Mouse (Mus musculus) neural tube, embryonic 13.5 days (tissue): ENCODE data around the gene Ctnnbip1. TPM values are rescaled to one million over a fixed set of nuclear protein-coding genes. Genes with fewer than 3 reads are reported as not detected.
A peak's percentile ranks its signal among the peaks of the same experiment; 100 is the strongest.

Experiments used
- ATAC-seq: fragments of 200-750 bp; cut with Nextera tagmentation; 2 replicates; pipeline ENCODE4 v1.8.0; 2017; ENCODE audit warnings: low read depth, mild to moderate bottlenecking, moderate TSS enrichment, moderate library complexity
- H3K27ac ChIP-seq: fragments of 300-500 bp; sonication (generic); replicated peaks from 2 replicates; pipeline ENCODE4 v1.5.1; 2015; ENCODE audit warnings: moderate library complexity, mild to moderate bottlenecking, inconsistent platforms
- H3K27me3 ChIP-seq: fragments of 300-500 bp; sonication (generic); 2 replicates; pipeline ENCODE4 v1.6.1; 2015; ENCODE audit warnings: mild to moderate bottlenecking, inconsistent platforms
- H3K36me3 ChIP-seq: fragments of 300-500 bp; sonication (generic); 2 replicates; pipeline ENCODE4 v1.6.1; 2015; ENCODE audit warnings: mild to moderate bottlenecking, inconsistent platforms
- H3K4me1 ChIP-seq: fragments of 300-500 bp; sonication (generic); replicated peaks from 2 replicates; pipeline ENCODE4 v1.6.1; 2015; ENCODE audit warnings: inconsistent platforms
- H3K4me2 ChIP-seq: fragments of 300-500 bp; sonication (generic); 2 replicates; pipeline ENCODE4 v1.6.1; 2015; ENCODE audit warnings: inconsistent platforms, mild to moderate bottlenecking, moderate library complexity
- H3K4me3 ChIP-seq: fragments of 300-500 bp; sonication (generic); 2 replicates; pipeline ENCODE4 v1.5.1; 2015; ENCODE audit warnings: mild to moderate bottlenecking, inconsistent platforms
- H3K9ac ChIP-seq: fragments of 300-500 bp; sonication (generic); 2 replicates; pipeline ENCODE4 v1.6.1; 2015; ENCODE audit warnings: moderate library complexity, mild to moderate bottlenecking, inconsistent platforms
- H3K9me3 ChIP-seq: fragments of 300-500 bp; sonication (generic); 2 replicates; pipeline ENCODE4 v1.6.1; 2016; ENCODE audit warnings: inconsistent platforms
- WGBS: fragments of 180-500 bp; shearing (Covaris S2); methylation state at CpG from one replicate; pipeline ENCODE4 v1.1.7; 2015; 5-methylcytosine and 5-hydroxymethylcytosine counted together
- polyA plus RNA-seq: library from polyadenylated mRNA; unstranded; fragments of >200 nt; fragmentation: Nextera tagmentation; extraction: Ambion mirVana; gene quantifications from 2 replicates; pipeline ENCODE4 v1.2.1, GENCODE M21; 2015

Gene Ctnnbip1
- polyA plus RNA-seq, 1 experiment from 2014 or later: 79.0 TPM

- Histone ChIP-seq H3K9me3 (no peaks in the 10 kb centered on the region; the same call in 1 of the 2 replicates), H3K9ac (peak overlapping the region; percentile 31), H3K4me3 (peak overlapping the region; percentile 12), H3K36me3 (peaks cover 11% of the 10 kb centered on the region), H3K27me3 (no peaks in the 10 kb centered on the region), H3K27ac (peak overlapping the region; percentile 94), H3K4me1 (peaks cover 53% of the 10 kb centered on the region), H3K4me2 (peak overlapping the region; percentile 48)
- peak; percentile 56 for ATAC-seq
- 34% methylated on average over 20 of the region's 20 CpGs for WGBS
Measured at GRCm38 (mm10) chr4:149564452-149565407, 46.7 kb downstream of the Ctnnbip1 start.

GRCm38 (mm10) chr4:149567432-149568026 lies 49.5 kb downstream of the Ctnnbip1 start:
- Histone ChIP-seq H3K27me3 (no peaks in the 10 kb centered on the region), H3K4me1 (peaks cover 52% of the 10 kb centered on the region), H3K4me2 (no peak overlapping the region), H3K9me3 (no peaks in the 10 kb centered on the region), H3K27ac (peak overlapping the region; percentile 67), H3K4me3 (no peak overlapping the region), H3K36me3 (peaks cover 4% of the 10 kb centered on the region; the same call in 1 of the 2 replicates), H3K9ac (no peak overlapping the region)
- 21% methylated on average over 8 of the region's 8 CpGs for WGBS
- no peak for ATAC-seq

GRCm38 (mm10) chr4:149568622-149569021 lies 50.6 kb downstream of the Ctnnbip1 start:
- no peak for ATAC-seq
- Histone ChIP-seq H3K27ac (no peak overlapping the region), H3K4me2 (no peak overlapping the region), H3K27me3 (no peaks in the 10 kb centered on the region), H3K4me3 (no peak overlapping the region), H3K36me3 (peaks cover 4% of the 10 kb centered on the region; the same call in 1 of the 2 replicates), H3K4me1 (peaks cover 41% of the 10 kb centered on the region), H3K9ac (no peak overlapping the region), H3K9me3 (no peaks in the 10 kb centered on the region)
- WGBS: 62% methylated on average over 6 of the region's 6 CpGs

- ATAC-seq: no peak
Measured at GRCm38 (mm10) chr4:149569781-149570497, 51.9 kb downstream of the Ctnnbip1 start.

GRCm38 (mm10) chr4:149570498-149570863 lies 52.4 kb downstream of the Ctnnbip1 start:
- no peak overlapping the region for H3K4me3 ChIP-seq
- peaks cover 4% of the 10 kb centered on the region; the same call in 1 of the 2 replicates for H3K36me3 ChIP-seq
- WGBS: 87% methylated on average over 4 of the region's 4 CpGs
- H3K27ac ChIP-seq: no peak overlapping the region
- H3K9ac ChIP-seq: no peak overlapping the region
- H3K4me2 ChIP-seq: no peak overlapping the region
- no peaks in the 10 kb centered on the region for H3K9me3 ChIP-seq
- peaks cover 33% of the 10 kb centered on the region for H3K4me1 ChIP-seq
- no peaks in the 10 kb centered on the region for H3K27me3 ChIP-seq
- ATAC-seq: no peak

More at GRCm38 (mm10) chr4:149569781-149570497, 51.9 kb downstream of the Ctnnbip1 start:
- Histone ChIP-seq H3K4me2 (no peak overlapping the region), H3K9me3 (no peaks in the 10 kb centered on the region), H3K9ac (no peak overlapping the region), H3K27me3 (no peaks in the 10 kb centered on the region), H3K4me1 (peaks cover 37% of the 10 kb centered on the region), H3K27ac (no peak overlapping the region), H3K36me3 (peaks cover 4% of the 10 kb centered on the region; the same call in 1 of the 2 replicates), H3K4me3 (no peak overlapping the region)
- WGBS: 84% methylated on average over 6 of the region's 6 CpGs

GRCm38 (mm10) chr4:149571209-149571608 lies 53.2 kb downstream of the Ctnnbip1 start:
- no peaks in the 10 kb centered on the region for H3K27me3 ChIP-seq
- no peaks in the 10 kb centered on the region for H3K9me3 ChIP-seq
- no peak overlapping the region for H3K9ac ChIP-seq
- H3K4me1 ChIP-seq: peaks cover 33% of the 10 kb centered on the region
- no peak overlapping the region for H3K4me3 ChIP-seq
- H3K27ac ChIP-seq: no peak overlapping the region
- WGBS: 79% methylated on average over 5 of the region's 5 CpGs
- no peak overlapping the region for H3K4me2 ChIP-seq
- no peaks in the 10 kb centered on the region for H3K36me3 ChIP-seq
- ATAC-seq: no peak

GRCm38 (mm10) chr4:149571651-149572149 lies 53.7 kb downstream of the Ctnnbip1 start:
- Histone ChIP-seq H3K9ac (no peak overlapping the region), H3K4me1 (peaks cover 38% of the 10 kb centered on the region), H3K9me3 (no peaks in the 10 kb centered on the region), H3K36me3 (no peaks in the 10 kb centered on the region), H3K27ac (no peak overlapping the region), H3K4me3 (no peak overlapping the region), H3K4me2 (no peak overlapping the region), H3K27me3 (no peaks in the 10 kb centered on the region)
- ATAC-seq: no peak
- 70% methylated on average over 8 of the region's 8 CpGs for WGBS

- no peaks in the 10 kb centered on the region for H3K27me3 ChIP-seq
Measured at GRCm38 (mm10) chr4:149572446-149572845, 54.4 kb downstream of the Ctnnbip1 start.

GRCm38 (mm10) chr4:149572851-149573250 lies 54.8 kb downstream of the Ctnnbip1 start:
- no peak for ATAC-seq
- WGBS: 75% methylated on average over 8 of the region's 8 CpGs

More at GRCm38 (mm10) chr4:149572446-149572845, 54.4 kb downstream of the Ctnnbip1 start:
- H3K27ac ChIP-seq: no peak overlapping the region
- H3K9me3 ChIP-seq: no peaks in the 10 kb centered on the region
- 41% methylated on average over 5 of the region's 9 CpGs for WGBS
- H3K4me2 ChIP-seq: no peak overlapping the region
- H3K4me3 ChIP-seq: no peak overlapping the region
- H3K9ac ChIP-seq: no peak overlapping the region
- no peak for ATAC-seq
- peaks cover 40% of the 10 kb centered on the region for H3K4me1 ChIP-seq
- H3K36me3 ChIP-seq: no peaks in the 10 kb centered on the region

GRCm38 (mm10) chr4:149574391-149574821 lies 56.4 kb downstream of the Ctnnbip1 start:
- WGBS: 54% methylated on average over 14 of the region's 14 CpGs
- H3K9ac ChIP-seq: no peak overlapping the region
- H3K27ac ChIP-seq: peak overlapping the region; percentile 38; the same call in 1 of the 2 replicates
- no peak overlapping the region for H3K4me2 ChIP-seq
- H3K36me3 ChIP-seq: no peaks in the 10 kb centered on the region
- ATAC-seq: no peak
- H3K4me1 ChIP-seq: peaks cover 56% of the 10 kb centered on the region
- no peak overlapping the region for H3K4me3 ChIP-seq
- no peaks in the 10 kb centered on the region for H3K27me3 ChIP-seq
- H3K9me3 ChIP-seq: no peaks in the 10 kb centered on the region

More at GRCm38 (mm10) chr4:149572851-149573250, 54.8 kb downstream of the Ctnnbip1 start:
- peaks cover 40% of the 10 kb centered on the region for H3K4me1 ChIP-seq
- no peaks in the 10 kb centered on the region for H3K36me3 ChIP-seq
- no peak overlapping the region for H3K4me2 ChIP-seq
- H3K4me3 ChIP-seq: no peak overlapping the region
- H3K9me3 ChIP-seq: no peaks in the 10 kb centered on the region
- H3K27me3 ChIP-seq: no peaks in the 10 kb centered on the region
- H3K9ac ChIP-seq: no peak overlapping the region
- no peak overlapping the region for H3K27ac ChIP-seq

- Histone ChIP-seq H3K4me3 (no peak overlapping the region), H3K4me1 (peaks cover 56% of the 10 kb centered on the region), H3K27ac (peak overlapping the region; percentile 81), H3K9ac (no peak overlapping the region), H3K36me3 (no peaks in the 10 kb centered on the region), H3K4me2 (no peak overlapping the region), H3K27me3 (no peaks in the 10 kb centered on the region), H3K9me3 (no peaks in the 10 kb centered on the region)
- ATAC-seq: no peak
- WGBS: 54% methylated on average over 9 of the region's 9 CpGs
Measured at GRCm38 (mm10) chr4:149576061-149576460, 58.0 kb downstream of the Ctnnbip1 start.
